Mouse (Mus musculus) kidney, adult 18-20 months (tissue): ENCODE data around the gene Nptx2.

Experiments used
- DNase-seq: peaks from one replicate; pipeline ENCODE4 v3.0.0; 2021

The Nptx2 gene

GRCm38 (mm10) chr5:144591248-144591880 is 45.7 kb downstream of the Nptx2 start:
- no peak for DNase-seq

DNA sequence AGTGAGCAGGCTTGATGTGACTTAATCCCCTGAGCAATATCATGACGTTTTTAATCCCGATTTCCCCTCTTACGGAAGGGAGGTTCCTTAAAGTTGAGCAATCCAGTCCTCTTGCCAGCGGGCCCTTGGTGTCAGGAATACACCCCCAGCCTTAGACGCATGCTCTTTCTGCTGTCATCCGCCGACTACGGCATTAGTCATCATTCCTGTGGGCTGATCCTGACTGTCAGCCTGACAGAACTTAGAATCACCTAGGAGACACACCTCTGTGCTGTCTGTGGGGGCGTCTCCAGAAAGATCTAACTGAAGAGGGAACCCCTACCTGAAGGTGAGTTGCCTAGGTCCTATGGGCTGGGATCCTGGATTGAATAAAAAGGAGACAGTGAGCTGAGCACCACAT is 49.1 kb downstream of the Nptx2 start:
- DNase-seq = no peak
